Mouse (Mus musculus) fat pad, adult 2 months (tissue): ENCODE measurements at regions not wholly inside any gene's neighbourhood (a gene's known extent, or its start where the extent isn't known, plus 50 kb on each side); places are given as distances from the start of the nearest gene placed in this dataset.
A peak's percentile ranks its signal among the peaks of the same experiment; 100 is the strongest.
"Not testable (repeated sequence)": the region's sequence is repeated elsewhere in the genome, so short reads cannot be mapped to it uniquely, and the experiment has no call there.

Source experiments
- DNase-seq: peaks from one replicate; pipeline ENCODE4 v3.0.0-alpha.2; 2011; ENCODE audit warnings: low read depth, low spot score; ENCODE audit errors: extremely low read depth

DNA sequence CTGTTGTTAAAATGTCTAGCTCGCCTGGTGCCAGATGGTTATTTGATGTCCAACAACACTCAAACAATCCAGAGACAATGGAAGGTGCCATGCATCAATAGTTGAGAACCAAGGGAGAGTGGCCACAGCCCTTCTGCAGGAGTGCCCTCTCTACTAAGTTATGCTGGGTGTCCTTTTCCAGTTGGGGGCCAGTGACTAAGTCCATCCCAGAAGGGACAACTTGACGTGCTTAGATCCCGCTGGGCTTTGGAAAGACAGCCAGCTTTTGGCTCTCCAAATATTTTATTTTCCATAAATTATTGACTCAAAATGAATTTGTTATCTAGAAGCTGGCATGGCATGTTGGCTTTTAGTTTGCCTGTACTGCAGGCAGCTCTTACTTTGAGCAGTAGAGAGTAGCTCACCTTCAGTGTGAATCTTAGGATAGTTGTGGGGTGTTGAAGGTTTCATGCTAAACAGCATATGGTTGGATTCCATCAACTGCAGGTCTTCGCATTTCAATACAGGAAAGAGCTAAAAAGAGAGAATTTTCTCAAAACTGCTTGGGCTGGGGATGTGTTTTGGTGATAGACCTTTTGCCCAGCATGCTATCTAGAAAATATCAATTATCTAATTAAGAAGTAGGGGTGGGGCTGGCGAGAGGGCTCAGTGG is 120.8 kb upstream of the Cpsf6 start:
- no peak for DNase-seq

DNA sequence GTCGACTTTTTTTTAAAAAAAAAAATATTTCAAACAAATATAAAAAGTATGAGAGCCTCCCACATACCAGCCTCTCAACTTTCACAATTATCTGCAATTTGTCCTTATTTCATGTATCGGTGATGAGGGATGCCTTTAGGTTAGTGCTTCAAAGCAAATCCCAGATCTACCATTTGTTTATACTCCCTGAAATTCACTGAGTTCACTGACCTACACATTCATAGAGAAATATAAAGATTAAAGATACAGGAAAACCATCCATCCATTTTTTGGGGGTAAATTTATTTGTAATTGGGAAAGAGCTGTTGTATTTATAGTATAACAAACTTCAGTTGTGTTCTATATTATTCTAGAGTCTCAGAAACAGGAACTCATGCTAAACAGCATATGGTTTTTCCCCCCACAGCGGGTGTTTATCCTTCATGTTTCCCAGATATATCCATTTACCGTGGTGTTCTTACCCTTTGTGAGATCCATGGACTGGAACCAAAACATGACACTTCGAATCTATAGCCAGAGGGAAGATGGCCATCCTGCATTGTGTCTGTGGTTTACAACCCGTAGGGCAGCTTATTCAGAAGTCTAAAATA is 120.1 kb upstream of the Cpsf6 start:
- no peak for DNase-seq

DNA sequence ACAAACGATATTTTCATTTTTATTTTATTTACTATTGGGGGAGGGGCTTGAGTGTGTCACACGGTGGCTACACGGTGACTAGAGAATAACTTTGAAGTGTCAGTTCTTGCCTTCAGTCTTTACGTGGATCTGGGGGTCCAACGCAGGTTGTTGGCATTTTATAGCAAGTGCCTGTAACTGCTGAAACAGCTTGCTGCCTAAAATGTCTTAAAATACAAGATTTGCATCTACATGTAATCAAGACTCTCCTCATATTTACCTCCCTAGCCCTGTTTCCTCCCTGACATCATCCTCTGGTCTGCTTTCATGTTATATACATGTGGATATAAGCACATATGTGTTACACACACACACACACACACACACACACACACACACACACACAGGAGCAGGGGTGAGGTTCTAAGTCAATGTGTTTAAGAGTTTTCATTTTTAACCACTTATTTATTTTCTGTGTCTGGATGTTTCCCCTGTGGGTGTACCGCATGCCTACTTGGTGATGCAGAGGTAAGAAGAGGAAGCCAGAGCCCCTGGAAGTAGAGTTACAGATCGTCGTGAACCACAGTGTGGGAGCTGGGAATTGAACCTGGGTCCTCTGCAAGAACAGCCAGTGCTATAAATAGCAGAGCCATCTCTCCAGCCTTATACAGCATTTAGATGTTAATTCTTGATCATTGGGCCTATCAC is 119.5 kb upstream of the Cpsf6 start:
- DNase-seq: no peak

DNA sequence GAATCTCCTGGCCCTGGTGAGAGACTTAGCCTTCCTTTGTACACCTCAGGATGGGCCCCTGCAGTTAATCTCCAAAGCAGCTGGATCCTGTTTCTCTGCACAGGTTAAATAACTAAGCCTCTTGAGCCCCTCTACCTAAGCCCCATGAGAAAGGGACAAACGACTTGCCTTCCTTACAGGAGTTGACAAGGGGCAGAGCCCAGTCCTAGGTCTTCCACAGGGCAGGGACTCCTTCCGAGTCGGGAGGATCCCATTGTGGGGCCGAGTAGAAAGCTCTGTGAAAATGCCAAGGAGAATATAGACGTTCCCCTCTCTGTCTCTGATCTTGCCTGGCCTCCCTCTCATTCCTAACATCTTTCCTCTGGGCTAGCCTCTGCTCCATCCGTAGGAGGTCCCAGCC is 118.7 kb upstream of the Cpsf6 start:
- DNase-seq: no peak

DNA sequence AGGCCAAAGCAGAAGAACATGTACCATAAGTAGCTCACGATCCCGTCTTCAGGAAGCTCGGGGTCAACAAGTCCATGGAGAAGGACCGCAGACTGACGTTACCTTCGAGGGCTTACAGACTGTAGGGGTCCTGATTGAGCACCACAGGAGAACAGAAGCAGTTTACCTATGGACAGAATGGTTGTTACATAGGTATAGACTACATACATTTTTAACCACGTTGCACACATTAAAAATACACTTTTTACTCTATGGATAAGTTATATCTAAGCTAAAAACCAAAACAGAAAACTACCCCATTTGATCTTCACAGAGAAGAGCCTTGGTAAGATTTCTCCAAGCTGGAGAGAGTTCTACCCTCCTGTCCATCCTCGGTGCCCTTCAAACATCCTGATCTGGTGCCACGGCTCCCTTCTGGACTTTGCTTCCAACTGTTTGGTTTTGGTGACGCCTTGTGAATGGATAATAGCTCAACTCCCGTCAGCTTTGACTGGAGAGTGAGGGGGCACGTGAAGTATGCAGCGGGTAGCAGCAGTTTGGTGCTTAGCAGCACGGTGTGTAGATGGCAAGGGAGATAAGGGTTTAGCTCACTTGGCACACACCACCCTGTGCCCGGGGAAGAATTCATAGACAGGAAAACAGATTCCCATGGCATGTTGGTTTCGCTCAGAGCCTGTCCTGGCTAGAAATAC is 117.9 kb upstream of the Cpsf6 start:
- peak; percentile 14 for DNase-seq

DNA sequence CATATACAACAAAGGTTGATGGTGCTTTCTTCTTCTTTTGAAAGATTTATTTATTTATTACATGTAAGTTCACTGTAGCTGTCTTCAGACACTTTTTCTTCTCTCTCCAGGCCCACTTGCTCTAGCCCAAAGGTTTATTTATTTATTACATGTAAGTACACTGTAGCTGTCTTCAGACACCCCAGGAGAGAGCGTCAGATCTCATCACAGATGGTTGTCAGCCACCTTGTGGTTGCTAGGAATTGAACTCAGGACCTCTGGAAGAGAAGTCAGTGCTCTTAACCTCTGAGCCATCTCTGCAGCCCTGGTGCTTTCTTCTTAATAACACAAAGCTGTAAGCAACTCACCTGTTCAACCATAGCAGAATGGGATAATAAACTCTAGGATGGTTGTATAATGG is 117.3 kb upstream of the Cpsf6 start:
- DNase-seq: not testable (repeated sequence)

DNA sequence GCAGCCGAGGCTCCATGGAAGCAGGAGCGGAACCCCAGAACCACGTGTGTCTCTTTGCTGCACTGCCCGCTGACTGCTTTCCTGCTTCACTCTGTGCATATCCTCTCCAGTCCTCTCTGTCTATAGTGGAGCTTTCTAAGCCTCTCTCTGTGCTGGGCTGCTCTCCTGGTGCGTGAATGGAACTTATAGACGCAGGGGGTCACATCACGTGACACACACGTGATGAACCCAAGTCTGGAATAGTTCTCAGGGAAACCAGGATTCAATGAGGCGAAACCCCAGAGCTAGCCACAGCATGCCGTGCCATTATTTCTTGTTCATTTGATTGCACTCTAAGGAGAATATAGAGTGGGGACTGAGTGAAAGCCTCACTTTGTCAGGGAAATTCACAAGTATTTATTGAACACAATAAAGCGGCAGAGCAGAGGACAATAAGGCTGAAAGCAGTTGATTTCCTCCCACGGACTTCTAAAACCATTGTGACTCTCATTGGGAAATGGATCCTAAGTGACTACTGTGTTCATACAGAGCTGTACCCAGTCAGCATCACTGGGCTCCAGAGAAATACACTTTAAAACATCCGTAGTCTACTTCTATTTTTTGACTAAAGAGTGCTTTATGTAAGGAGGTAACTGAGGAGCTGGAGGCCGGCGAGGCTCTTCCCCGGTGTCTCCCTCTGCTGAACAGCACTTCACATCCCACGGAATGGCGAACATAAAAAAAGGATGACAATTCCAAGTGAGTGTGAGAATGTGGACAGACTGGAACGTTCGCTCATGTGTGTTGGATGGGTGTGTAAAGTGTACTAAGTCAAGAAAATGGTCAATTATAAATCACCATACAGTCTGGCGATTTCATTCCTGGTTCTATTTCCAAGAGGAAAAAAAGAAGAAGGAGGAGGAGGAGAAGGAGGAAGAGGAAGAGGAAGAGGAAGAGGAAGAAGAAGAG is 116.5 kb upstream of the Cpsf6 start:
- no peak for DNase-seq

DNA sequence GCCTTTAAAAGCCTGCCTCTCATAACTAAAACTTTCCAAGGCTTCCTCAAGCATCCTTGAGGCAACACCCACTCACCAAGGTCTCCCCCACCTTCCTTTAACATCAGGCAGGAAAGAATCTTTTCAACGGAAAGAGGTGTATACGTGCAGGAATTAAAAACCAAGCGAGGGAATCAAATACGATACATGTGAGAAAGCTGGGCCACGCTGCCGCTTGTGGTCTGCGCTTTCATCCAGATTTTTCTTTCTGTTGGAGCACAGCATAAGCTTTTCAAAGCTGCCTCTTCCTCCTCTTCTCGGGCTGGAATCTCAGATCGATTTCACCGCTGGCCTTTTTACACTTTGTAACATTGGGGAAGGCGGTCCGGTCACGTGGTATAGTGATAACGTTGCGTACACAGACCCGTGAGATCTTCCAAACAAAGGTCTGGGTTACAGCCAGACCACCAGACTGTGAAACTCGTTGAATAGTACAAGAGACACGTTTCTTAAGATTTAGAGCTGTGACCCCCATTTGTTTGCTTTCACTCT is 114.4 kb upstream of the Cpsf6 start:
- DNase-seq: no peak

DNA sequence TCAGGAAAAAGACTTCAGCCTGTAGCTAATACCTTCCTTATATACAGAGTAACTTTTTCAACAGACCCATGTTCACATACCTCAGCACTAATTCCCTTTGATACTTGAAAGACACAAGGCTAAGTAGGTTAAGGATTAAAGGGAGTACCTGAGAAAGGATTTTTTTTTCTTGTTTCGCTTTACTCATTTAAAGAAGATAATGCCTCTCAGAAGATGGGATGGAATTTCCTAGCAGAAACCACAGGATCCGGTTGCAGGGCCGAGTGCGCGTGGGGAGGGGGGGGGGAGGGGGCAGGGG is 114.0 kb upstream of the Cpsf6 start:
- DNase-seq: no peak

DNA sequence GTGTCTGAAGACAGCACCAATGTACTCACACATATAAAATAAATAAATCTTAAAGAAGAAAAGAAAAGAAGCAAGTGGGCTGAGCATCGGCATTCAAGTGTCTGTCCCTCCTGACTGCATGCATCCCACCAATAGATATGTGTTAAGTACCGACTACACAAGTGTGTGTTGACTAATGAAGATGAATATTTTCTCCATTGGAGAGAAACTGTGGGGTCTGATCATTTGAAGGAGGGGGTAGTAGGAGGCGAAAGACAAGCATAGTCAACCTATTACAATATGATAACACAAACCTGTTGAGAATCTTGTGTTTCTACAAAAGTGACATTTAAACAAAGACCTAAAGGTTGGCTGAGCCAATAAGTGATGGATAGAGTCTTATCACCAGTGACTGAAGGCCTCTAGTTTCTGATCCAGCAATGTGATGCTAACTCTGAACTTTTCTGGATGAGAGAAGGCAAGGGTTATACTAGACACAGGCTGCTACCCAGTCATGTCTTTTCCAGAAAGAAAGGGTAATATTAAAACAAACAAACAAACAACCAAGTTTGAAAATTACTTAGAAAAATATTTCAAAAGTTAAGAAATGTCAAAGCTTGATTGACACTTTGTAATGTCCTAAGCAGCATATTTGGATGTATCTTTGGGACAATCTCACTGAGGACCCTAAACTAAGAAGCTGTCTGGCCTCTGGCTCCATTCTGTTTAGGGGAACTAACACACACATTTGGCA is 113.4 kb upstream of the Cpsf6 start:
- no peak for DNase-seq

DNA sequence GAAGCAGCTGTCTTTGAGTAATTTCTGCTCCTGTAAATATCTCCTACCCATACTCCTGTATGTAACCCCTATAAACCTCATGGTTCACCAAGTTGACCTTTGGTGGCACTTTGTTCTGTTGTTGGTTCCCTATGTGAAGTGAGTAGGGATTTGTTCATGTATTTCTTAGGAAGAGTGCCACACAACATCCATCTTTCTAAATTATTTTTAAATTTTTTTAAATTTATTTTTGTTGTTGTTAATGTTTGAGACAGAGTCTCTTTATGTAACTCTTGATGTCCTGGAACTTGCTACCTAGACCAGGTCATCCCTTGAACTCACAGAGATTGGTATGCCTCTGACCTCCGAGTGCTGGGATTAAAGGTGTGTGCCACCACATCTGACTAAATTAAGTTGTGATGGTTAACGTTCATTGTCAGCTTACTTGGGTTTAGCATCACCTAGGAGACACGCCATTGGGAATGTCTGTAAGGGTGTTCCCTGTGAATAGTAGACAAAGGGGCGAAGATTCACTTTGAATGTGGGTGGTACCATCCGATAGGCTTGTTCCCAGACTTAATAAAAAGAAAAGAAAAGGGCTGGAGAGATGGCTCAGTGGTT is 112.7 kb upstream of the Cpsf6 start:
- DNase-seq: no peak

DNA sequence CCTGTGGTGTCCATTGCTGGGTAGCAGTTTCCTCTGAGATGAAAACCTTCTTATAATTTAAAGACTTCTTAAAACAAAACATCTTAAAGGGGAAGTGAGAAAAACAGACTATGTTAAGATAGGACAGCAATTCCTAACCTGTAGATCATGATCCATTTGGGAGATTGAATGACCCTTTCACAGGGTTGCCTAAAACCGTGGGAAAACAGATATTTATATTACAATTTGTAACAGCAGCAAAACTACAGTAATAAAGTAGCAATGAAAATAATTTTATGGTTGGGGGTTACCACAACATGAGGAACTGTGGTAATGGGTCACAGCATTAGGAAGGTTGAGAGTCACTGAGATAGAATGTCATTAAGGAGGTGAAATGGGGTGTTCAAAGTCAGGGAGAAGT is 111.9 kb upstream of the Cpsf6 start:
- DNase-seq: no peak

DNA sequence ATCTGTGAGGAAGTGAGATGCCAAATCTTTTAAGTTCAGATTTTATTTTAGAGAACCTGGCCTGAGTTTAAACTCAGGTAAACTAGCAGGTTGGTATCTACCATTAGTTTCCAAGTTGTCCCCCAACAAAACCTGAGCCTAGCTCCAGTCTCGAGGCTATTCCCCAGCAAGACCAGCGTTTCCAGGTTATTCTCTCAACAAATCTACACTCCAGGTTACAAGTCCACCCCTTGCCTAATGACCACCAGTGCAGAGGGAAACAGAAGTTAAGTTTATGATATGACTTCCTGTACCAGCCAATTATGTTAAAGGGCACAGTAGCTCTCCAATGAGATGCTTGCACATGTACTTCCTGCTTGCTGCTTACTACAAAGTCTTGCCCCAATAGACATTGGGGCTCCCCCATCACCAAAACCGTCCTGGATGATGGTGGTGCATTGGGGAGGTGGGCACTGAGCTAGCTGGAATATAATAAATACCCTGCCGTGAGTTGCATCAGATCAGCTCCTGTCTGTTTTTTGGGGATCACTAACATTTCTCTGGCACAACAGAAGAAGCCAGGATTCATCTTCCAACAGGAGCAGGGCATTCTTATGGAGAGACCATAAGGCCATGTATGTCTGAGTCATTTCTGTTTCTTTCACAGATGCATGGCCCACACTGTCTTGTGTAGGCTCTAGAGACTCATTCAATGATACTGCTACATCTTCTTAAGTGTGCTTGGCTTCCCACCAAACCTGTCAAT is 111.2 kb upstream of the Cpsf6 start:
- no peak for DNase-seq

DNA sequence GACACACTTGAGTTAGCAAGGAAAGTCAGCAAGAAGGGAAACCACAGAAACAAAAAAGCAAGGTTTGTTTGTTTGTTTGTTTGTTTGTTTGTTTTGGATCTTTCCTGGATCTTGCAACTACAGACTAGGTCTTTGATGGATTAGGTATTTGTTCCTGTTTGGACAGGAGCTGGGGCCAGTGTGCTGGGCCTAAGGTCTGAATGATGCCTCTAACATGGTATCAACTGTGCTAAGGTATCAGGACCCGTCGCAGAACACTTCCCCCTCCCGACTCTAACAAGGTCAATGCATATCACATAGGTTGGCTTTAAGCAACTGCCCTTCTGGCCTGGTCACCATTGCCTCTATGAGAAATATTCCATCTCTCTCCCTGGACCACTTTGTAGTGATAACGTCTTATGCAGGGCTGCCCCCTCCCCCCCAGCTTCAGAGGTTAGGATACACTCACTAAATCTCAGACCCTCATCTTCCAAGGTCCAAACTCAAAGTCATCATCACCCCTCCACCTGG is 103.3 kb upstream of the Cpsf6 start:
- DNase-seq: no peak

DNA sequence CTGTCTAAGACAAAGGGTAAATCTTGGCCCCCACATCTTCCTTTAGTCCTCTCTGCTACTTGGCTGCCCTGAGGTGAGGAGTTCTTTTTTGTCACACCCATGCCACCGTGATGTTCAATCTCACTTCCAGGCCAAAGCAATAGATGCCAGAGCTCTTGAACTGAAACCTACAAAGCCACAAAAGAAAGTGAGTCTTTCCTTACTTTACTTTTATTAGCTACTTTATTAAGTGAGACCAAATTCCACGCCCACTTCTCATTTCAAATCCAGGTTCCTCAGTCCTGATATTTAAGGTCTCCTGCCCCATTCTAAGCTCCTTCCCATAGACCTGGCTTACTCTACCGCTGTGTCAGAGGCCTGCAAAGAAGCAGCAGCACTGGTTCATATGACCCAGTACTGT is 102.5 kb upstream of the Cpsf6 start:
- DNase-seq: no peak

DNA sequence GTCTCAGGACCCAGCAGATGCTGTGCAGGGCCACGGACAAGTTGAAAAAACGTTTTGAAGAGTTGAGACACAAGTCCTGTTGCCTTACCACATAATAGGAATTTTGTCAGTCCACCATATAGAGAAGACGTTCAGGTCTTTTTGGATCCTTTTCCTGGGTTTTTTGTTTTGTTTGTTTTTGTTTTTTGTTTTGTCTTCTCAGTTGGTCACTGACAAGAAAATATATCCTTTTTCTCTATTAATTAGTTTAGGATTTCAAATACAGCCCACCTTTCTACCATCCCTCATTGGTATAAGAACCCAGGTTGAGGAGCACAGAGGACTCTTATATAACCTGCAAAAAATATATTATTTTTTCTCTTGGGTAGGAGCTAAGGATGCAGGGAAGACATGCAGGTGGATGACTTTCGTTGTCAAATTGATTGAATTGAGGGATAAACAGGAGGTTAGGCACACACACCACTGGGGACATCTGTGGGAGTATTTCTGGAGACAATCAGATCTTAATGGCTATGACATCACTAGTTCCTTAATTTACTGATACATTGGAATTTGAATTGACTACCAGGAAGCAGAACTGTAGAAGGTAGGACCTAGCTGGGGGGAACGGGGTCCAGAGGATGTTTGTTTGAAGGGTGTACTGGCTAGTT is 101.7 kb upstream of the Cpsf6 start:
- no peak for DNase-seq

DNA sequence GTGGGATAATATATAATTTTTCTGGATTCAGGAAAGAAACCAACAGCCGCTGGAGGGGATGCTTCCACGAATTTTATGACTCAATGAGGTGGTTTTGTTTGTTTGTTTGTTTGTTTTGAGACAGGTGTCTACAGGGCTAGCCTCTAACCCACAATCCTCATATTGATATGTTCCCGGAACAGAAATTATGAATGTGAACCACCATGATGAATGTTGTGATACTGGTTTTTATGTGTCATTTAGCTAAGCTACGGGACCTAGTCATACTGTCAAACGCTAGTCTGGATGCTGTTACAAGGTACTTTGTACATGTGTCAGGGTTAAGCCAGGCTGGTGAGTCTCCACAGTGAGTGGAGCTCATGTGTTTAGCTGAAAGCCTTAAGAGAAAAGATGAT is 100.6 kb upstream of the Cpsf6 start:
- no peak for DNase-seq

DNA sequence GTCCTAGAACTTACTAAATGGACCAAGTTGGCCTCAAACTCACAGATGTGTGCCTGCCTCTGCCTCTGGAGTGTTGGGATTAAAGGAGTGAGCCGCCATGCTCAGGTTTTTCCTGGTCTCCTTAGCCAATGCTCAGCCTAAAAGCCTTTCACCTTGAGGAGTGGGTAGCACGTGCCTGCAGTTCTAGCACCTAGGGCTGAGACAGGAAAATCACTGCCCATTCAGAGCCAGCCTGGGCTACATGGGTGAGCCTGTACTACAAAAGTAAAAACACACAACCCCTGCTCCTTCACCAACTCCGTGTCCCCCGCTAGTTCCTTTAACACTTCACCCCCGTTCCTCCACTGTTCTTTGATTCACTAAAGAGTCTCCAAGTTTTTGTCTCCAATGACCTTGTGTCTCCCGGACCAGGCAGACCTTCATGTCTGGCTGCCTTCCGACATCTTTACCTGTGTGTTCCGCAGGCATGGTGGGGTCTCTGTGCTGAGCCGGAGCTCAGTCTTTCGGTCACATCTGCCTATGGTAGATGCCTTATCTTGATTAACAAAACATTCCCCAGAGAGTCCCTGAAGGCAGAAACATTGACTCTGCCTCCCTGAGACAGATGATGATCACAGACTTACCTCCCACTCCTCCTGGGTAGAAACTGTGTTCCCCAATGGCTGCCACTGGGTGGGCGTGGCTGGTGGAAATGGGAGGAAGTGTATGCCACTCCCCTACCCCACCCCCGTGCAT is 100.1 kb upstream of the Cpsf6 start:
- no peak for DNase-seq
